Mouse (Mus musculus) kidney, adult 2 months (tissue): ENCODE data around the gene Kdm8. TPM values are rescaled to one million over a fixed set of nuclear protein-coding genes. Genes with fewer than 3 reads are reported as not detected.
A peak's percentile ranks its signal among the peaks of the same experiment; 100 is the strongest.

Experiments
- DNase-seq: peaks from one replicate; pipeline ENCODE4 v3.0.0; 2021
- H3K27ac ChIP-seq: fragments of 200-500 bp; 2 replicates; pipeline ENCODE4 v1.5.1; 2012; ENCODE audit warnings: low read depth, low read length, control low read depth, inconsistent platforms; ENCODE audit not compliant: insufficient read depth
- H3K27me3 ChIP-seq: fragments of 200-500 bp; replicated peaks from 2 replicates; pipeline ENCODE4 v1.6.1; 2012; ENCODE audit warnings: mild to moderate bottlenecking, moderate library complexity, low read length, inconsistent platforms; ENCODE audit not compliant: control insufficient read depth, insufficient read depth
- H3K36me3 ChIP-seq: fragments of 200-500 bp; 2 replicates; pipeline ENCODE4 v1.6.1; 2012; ENCODE audit warnings: mild to moderate bottlenecking, moderate library complexity, low read length, inconsistent platforms; ENCODE audit not compliant: control insufficient read depth, insufficient read depth
- H3K4me1 ChIP-seq: fragments of 200-500 bp; 2 replicates; pipeline ENCODE4 v1.6.1; 2011; ENCODE audit warnings: low read length; ENCODE audit not compliant: control insufficient read depth, insufficient read depth
- H3K4me3 ChIP-seq: fragments of 200-500 bp; 2 replicates; pipeline ENCODE4 v1.5.1; 2011; ENCODE audit warnings: mild to moderate bottlenecking, low read depth, low read length, control low read depth; ENCODE audit not compliant: insufficient read depth
- CTCF ChIP-seq: fragments of 200-500 bp; conservative IDR thresholded peaks from 2 replicates; pipeline ENCODE4 v1.5.1; 2011; ENCODE audit warnings: low read depth, mild to moderate bottlenecking, control low read depth, low read length, moderate library complexity, mixed read lengths; ENCODE audit not compliant: insufficient read depth, insufficient read length
- POLR2A ChIP-seq: fragments of 200-500 bp; IDR thresholded peaks from one replicate; pipeline ENCODE4 v1.6.1; 2011; ENCODE audit warnings: low read depth, low read length, control low read depth
- WGBS: fragments of 180-500 bp; shearing (Covaris S2); methylation state at CpG from one replicate; pipeline ENCODE4 v1.1.7; 2018; 5-methylcytosine and 5-hydroxymethylcytosine counted together
- polyA plus RNA-seq: library from polyadenylated mRNA; depleted of rRNA; stranded (reverse); fragments of >200 nt; gene quantifications from 2 replicates; pipeline ENCODE4 v1.2.3, GENCODE M21; 2012

Gene Kdm8
- polyA plus RNA-seq, 1 experiment = 3.2 TPM

DNA sequence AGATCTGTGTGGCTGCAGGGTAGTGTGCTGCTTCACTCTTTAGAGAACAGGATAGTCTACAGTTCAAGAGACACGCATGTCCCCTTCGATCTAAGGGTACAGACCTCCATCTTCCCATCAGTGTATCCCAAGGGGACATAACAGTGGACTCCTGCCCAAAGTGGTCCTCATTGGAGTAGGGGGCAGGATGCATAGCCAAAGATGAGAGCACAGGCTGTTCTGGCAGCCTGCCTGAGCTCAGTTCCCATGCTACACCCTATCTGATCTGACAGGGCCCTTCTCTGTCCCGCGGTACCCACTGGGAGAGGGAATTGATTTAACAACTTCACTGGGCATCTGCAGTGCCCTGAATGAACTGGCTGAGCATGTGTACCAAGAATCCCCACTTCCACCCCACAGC lies 9.2 kb downstream of the Kdm8 start:
- 94% methylated on average over 4 of the region's 4 CpGs for whole genome bisulfite sequencing
- no peaks in the 10 kb centered on the region for H3K36me3 ChIP-seq
- no peak overlapping the region for H3K4me3 ChIP-seq
- DNase-seq = no peak
- H3K4me1 ChIP-seq = no peaks in the 10 kb centered on the region
- no peaks in the 10 kb centered on the region for H3K27me3 ChIP-seq
- no peak overlapping the region for H3K27ac ChIP-seq
- no peak for TF ChIP-seq POLR2A
- no peak for TF ChIP-seq CTCF

DNA sequence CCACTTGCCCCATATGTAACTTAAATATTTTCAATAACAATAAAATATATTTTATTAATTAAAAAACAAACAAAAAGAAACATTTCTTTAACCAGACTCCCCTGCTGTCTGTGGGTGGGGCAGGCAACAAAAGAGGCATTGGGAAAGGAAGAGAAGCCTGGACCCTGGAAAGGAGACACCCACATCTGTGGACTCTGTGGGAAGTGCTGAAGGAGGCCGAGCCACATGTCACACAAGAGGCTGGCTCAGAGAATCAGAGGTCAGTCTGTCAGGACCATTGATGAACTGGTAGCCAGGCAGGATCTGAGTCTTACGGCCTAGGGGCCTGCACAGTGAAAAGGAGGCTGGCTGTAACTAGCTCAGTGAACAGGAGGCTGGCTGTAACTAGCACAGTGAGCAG lies 17.7 kb downstream of the Kdm8 start:
- Histone ChIP-seq H3K27ac (no peak overlapping the region), H3K4me3 (no peak overlapping the region), H3K27me3 (no peaks in the 10 kb centered on the region), H3K4me1 (no peaks in the 10 kb centered on the region), H3K36me3 (peaks cover under 1% of the 10 kb centered on the region)
- 78% methylated on average over 2 of the region's 2 CpGs for WGBS
- no peak for DNase-seq
- TF ChIP-seq POLR2A (no peak), CTCF (no peak)

DNA sequence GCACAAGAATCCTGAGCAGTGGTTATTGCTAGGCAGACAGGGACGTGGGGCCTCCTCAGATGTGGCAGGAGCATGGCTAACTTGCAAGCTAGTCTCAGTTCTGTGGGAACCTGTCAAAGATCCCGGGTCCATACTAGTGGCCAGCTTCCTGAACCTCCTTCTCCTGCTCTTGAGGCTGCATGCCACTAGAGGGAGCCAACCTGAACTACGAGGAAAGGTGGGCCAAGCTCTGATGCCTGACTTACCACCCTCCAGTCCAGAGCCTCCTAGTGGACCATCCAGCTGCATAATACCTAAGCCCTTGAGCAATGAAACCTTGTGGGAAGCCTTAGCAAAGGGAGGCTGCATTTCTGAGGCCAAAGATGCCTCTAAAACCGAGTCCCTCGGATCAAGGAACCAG lies 25.5 kb downstream of the Kdm8 start:
- Histone ChIP-seq H3K4me1 (no peaks in the 10 kb centered on the region), H3K36me3 (peaks cover 2% of the 10 kb centered on the region), H3K27me3 (no peaks in the 10 kb centered on the region), H3K27ac (no peak overlapping the region), H3K4me3 (no peak overlapping the region)
- peak; percentile 71 for DNase-seq
- TF ChIP-seq POLR2A = no peak
- TF ChIP-seq CTCF = peak; percentile 94
- WGBS = 31% methylated on average over 5 of the region's 5 CpGs

DNA sequence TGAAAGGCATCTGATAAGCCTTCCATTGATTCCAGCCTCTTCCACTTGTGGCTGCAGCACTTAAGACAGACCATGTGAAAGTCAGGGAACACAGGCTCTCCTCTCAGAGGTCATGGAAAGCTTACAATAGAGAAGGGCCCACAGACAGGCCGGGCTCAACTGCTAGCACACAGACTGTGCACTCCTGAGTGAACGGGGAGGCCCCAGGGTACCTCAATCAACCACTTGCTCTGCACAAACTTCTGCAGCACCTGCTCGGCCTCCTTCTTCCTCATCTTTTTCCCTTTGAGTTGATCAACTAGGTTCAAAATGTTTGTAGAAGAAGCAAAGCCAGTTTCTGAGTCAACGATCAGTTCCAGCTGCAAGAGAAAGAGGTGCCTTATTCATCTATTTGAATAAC lies 26.4 kb downstream of the Kdm8 start:
- H3K27ac ChIP-seq = no peak overlapping the region
- peaks cover 4% of the 10 kb centered on the region; the same call in 1 of the 2 replicates for H3K4me1 ChIP-seq
- H3K27me3 ChIP-seq = no peaks in the 10 kb centered on the region
- DNase-seq = no peak
- H3K4me3 ChIP-seq = no peak overlapping the region
- H3K36me3 ChIP-seq = peaks cover 2% of the 10 kb centered on the region
- TF ChIP-seq CTCF (no peak), POLR2A (no peak)
- WGBS = 98% methylated on average over 4 of the region's 4 CpGs

DNA sequence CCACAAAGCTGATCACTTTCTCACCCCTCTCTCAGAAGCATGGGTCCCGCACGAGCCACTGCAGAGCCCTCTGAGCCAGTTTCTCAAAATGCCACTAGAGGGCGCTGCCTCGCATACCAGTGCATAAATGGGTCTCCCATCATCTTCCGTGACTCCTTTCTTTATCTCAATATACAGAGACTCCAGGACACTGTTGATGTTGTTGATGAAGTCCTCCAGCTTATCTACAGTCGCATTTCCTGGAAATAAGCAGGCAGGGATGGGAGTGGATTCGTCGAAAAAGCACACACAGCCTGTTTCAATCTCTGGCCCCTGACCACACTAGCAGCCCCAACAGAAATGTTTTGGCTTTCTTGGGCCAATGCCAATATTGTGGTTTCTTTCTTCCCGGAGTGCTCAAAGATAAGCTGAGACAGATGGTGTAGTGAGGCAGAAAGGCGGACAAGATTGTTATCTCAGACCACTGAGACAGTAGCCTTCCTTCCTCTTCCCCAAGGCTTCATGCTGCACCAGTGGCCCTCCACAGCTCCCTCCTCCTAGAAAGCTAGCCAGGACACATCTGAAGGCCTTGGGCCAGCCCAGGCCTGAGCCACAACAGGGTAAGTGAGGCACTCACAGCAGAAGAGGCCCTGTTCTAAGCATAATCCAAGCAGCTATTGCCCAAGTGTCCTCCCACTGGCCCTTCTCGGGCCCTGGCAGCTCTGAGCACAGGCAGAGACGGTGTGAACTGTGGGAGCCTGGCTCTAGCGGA lies 27.7 kb downstream of the Kdm8 start:
- H3K4me1 ChIP-seq = peaks cover 5% of the 10 kb centered on the region; the same call in 1 of the 2 replicates
- no peak overlapping the region for H3K4me3 ChIP-seq
- TF ChIP-seq POLR2A (no peak), CTCF (peak; percentile 85)
- WGBS = 32% methylated on average over 13 of the region's 13 CpGs
- peaks cover 2% of the 10 kb centered on the region; the same call in 1 of the 2 replicates for H3K36me3 ChIP-seq
- no peaks in the 10 kb centered on the region for H3K27me3 ChIP-seq
- peak; percentile 83 for DNase-seq
- H3K27ac ChIP-seq = peak overlapping the region; percentile 14

DNA sequence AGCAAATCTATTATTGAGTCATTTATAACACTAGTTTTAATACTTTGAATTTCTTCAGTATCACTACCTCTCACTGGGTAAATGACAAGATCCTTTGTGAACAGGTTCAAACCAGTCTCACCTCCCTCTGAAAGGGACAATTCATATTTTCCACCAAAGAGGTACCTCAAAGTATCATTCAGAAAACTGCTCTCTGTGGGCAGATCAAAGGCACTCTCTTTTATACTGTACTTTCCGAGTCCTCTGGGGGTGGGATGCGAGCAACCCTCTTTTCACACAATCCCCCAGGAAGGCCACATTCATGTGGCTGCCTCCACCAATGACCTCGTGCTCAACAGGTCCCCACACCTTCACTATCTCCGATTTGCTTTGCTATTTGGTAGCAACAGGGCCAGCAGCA lies 30.1 kb downstream of the Kdm8 start:
- Histone ChIP-seq H3K27me3 (no peaks in the 10 kb centered on the region), H3K36me3 (no peaks in the 10 kb centered on the region), H3K27ac (no peak overlapping the region), H3K4me3 (no peak overlapping the region), H3K4me1 (peaks cover 5% of the 10 kb centered on the region; the same call in 1 of the 2 replicates)
- DNase-seq = no peak
- WGBS = 88% methylated on average over 4 of the region's 4 CpGs
- TF ChIP-seq CTCF = no peak
- TF ChIP-seq POLR2A = no peak

DNA sequence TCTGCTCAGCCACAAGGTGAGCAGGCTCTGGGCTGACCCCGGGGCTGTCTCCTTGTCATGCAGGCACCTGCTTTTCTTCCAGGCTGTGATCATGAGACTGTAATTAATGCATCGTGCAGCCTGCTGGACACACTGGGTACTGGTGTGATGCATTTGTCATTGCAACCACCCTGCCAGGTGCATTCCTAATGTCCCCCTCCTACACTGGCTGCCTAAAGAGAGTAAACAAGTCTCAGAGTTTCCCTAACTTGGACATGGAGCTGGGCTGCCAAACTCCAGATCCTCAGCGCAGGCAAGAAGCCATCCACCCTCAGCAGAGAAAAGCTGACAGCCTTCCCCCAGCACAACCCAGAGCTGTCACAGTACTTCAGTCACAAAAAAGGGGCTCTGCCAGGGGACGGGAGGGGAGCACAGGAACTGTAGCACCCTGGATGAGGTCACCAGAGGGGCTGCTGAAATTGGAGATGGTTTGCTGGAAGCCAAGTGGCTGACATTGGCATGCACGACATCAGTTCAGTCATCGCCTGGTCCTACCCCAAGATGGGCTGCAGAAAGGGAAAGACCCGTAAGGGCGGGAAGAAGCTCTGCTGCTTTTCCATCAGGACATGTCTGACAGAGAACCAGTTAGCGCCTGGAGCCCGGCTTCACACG lies 31.2 kb downstream of the Kdm8 start:
- no peaks in the 10 kb centered on the region for H3K27me3 ChIP-seq
- 64% methylated on average over 11 of the region's 11 CpGs for WGBS
- H3K4me1 ChIP-seq = peaks cover 5% of the 10 kb centered on the region; the same call in 1 of the 2 replicates
- H3K27ac ChIP-seq = no peak overlapping the region; the same call in 1 of the 2 replicates
- no peak for TF ChIP-seq POLR2A
- TF ChIP-seq CTCF = no peak
- DNase-seq = peak; percentile 9
- no peaks in the 10 kb centered on the region for H3K36me3 ChIP-seq
- H3K4me3 ChIP-seq = no peak overlapping the region
